Mouse (Mus musculus): ENCODE measurements around the gene Fam129c.

Gene Fam129c

DNA sequence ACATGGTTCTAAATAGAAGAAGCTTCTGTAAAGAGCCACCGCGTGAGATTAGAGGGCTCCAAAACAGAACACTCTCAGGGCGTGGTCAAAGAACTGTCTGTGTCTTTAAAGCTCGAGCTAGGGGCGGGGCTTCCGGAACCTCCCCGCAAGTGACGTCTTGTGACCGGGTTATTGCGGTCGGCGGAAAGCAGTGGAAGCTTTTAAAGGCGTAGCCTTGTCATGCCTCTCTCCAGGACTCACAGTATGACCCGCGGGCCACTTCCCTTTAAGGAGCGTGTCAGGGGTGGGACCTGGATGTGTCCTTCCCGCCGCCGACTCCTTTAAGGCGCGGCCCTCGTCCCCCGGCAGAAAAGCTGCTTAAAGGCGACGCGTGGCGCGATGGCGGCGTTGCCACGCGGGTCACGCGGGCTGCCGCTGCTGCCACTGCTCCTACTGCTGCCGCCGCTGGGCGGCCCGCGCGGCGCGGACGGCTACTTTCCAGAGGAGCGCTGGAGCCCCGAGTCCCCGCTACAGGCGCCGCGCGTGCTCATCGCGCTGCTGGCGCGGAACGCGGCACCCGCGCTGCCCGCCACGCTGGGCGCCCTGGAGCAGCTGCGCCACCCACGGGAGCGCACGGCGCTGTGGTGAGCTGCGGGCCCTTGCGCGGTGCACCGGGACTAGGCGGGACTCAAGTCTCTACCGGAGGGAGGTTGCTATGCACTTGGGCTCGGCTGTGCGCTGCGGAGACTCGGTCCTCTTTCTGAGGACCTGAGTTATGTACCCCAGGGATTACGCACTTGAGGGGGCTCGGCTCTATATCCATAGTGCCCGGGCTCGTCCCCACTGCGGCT, 13.6 kb downstream of the Fam129c start, which contains the start of gene Colgalt1:
TSS of gene Colgalt1 (plus strand) at position 177 of the 830 bp plus-strand sequence.
- DNase-seq = peak; percentile 96

DNA sequence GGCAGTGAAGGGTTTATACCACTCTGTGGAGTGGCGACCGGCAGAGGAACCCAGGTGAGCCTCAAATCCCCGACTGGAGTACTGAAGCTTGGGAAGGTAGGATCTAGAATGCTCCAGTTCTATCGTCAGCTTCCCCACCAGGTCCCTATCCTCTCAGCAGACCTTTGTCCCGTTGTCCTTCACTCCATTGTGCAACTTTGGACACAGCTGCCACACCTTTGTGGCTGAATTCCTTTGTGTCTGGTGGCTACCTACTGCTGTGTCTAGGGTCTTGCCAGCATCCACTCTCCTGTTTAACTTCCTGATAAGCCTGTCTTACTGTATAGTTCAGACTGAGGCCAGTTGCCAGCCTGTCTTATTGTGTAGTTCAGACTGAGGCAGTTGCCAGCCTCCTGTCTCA, 14.7 kb downstream of the Fam129c start:
- DNase-seq = no peak

DNA sequence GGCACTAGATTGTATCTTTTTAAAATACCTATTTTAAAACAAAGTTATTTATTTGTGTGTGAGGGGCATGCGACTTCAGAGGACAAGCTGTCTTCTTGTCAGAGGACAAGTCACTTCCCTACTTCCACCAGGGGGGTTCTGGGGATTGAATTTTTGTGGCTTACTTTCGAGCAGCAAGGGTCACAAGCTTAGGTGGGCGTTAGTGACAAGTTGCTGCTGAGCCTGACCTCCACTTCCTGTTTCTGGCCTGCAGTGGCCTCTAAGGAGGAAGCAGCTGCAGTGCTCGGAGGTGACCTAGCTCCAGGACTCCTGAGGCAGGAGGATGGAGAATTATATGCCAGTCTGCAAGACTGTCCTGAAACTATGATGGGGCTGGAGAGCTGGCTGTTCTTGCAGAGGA, 16.0 kb downstream of the Fam129c start:
- no peak for DNase-seq

DNA sequence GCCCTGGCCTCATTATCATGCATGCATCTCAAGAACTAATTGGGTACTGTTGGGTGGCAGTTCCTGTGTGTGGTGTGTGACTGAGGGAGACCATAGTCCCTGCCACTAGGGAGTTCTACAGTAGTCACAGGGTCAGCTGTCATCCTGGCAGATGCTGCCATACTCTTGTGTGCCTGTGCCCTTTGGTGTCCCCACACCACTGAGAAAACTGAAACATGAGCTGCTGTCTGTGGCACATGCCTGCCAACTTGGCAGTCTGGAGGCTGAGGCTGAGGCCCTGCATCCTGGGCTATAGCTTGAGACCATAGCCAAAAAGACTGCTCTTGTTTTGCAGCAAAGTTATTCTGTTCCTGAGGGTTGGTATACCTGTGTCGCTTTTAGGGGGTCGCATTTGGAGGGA, 22.3 kb downstream of the Fam129c start:
- no peak for DNase-seq

DNA sequence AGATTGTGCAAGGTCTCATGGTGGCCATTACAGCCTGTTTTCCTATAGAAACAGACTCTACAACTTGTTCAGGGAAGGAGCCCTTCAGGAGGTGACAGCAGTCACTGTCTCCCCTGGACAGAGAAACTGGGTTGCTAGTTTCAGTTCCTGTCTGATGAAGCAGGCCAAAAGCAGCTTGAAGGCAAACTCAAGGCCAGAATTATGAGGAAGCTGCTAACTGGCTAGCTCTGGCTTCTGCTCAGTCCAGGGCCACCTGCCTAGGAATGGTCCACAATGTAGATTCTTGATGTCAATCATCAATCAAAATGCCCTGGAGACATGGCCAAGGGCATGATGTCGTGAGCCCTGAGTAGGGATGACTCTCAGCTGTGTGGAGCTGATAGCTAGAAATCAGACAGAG, 27.6 kb downstream of the Fam129c start:
- no peak for DNase-seq

DNA sequence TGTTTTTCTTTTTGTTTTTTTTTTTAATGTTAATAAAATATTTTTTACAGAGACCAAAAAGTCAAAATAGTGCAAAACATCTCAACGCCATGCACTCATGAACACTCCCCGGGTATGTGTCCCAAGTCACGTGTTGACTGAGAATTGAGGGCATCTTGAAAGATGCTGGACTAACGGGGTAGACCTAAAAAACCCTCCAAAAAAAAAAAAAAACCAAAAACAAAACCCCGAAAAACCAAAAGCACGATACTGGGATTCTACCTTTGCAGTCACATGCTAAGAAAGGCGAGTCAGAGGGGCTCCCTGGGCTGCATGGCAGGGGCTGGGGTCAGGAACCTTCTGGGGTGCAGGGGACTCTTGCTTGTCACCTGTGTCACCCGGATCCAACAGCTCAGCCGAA, 29.3 kb downstream of the Fam129c start:
- DNase-seq = no peak

DNA sequence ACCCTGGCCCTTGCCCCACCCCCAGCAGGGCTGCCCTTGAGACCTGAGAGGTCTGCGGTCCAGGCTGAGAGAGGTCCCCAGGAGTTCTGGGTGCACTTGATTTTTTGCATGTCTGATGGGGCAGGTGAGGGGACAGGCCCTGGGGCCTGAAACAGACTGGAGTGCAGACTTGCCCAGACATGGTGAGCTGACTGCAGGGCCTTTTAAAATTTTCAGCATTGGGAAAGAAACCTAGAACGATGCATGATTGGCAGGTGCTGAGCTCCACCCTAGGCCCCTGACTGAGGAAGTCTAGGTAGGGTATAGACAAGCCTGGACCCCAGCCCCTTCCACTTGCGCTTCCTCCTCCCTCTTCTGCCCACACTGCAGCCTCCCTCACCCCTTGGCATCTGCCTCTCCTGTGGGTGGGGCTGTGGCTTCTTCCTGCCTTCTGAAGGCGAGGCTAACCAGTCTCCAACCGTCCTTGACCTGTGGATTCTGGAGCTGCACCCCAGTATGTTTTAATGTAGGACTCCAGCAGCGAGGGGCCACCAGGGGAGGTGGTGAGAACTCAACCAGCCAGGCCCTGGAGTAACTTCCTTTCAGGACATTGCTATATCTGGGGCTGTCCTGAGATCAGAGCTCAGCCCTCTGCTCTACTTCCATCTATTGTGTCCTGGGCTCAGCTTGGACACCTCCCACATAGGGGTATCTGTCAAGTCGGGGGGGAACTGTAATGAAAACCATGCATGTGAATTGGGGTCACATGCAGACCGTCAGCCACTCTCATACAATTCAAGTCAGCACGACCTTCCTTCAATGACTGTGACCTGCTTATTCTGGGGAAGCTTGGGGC, 30.0 kb downstream of the Fam129c start:
- no peak for DNase-seq

DNA sequence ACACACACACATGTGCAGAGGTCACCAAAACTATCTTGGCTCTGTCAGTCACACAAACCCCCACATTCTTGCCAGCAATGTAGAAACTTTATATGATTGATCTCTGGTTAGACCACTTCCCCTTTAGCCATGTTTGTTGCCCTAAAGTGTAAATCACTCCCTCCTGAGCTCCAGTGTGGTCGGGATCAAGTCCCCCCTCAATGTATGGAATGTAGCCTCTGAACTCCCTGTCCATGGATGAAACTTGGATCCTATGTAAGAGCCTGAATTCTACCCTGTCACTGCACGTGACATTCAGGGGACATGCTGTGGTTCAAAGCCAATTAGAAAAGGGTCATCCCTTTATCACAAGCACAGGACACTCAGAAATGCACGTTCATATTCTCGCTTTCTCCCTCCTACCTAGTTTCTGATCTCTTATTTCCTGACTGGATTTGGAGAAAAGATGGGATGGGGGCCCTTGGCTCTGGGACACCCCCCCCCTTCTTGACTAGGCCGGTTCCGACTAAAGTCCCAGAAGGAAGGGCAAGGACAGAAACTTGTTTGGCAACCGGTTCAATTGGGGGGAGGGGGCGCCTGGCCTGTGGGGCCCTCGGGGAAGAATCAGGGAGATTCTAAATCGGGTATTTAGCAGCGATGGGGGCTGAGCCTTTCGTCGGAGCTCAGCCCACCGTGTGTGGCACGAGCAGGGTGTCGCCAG, 31.1 kb downstream of the Fam129c start:
- DNase-seq = no peak

DNA sequence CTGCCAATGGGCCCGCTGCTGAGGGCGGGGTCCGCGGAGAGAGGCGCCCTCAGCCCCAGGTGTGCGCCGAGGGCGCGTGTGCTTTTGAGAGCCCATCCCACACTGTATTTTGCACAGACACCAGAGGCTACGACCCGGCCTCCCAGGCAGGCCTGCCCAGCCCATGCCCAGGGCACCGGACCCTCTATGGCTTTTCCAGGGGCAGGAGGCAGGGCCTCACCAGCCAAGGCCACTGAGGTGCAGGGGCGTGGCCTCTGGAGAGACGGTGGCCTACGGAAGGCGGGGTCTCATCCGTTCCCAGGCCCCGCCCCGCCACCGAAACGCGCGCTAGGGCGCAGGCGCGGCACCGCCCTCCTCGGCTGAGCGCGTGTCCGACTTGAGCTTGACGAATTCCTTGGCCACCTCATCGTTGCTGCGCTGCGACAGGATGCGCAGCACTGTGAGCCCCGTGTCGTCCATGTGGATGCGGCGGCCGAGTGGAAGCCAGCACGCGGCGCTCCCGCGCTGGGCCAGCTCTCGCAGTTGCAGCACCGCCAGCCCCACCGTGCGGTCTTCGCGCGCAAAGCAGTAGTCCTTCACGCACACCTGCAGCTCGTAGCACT, 31.7 kb downstream of the Fam129c start:
- DNase-seq = peak; percentile 88

DNA sequence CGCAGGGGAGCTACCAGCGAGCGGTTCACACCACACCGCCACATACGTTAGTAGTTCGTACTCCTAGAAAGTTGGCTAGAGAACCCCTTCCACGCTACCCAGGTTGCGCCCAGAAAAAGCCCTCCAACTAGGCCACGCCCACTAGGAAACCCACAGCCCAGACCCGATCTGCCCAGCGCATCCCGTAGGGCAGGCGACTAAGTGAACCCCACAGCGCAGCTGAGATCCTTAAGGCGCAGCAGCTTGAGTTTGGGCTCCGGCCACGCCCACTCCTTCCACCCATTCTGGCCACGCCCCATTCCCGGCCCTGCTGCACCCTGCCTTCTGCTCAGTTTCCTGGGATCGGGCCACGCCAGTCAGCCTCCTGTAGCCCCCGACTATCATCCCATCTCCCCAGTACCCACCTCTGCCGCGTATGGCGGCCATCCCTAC, 32.3 kb downstream of the Fam129c start:
- DNase-seq = peak; percentile 53

DNA sequence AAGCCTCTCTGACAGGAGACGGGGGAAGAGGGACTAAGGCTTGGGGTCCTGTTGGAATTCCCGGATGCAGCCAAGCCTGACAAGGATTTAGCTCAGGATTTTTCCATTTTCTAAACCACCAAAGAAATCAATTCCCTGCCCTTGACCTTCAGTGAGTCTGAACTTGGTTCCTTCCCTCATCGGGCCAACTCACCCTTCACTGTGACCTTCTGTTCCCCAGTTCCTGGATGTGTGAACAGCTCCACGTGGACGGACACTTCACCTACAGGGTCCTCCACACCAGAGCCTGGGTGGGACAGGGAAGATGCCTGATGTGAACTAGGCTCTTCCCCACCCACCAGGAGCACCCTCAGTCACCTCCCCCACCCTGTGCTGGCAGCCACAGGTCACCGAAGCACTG, 33.3 kb downstream of the Fam129c start:
- no peak for DNase-seq

DNA sequence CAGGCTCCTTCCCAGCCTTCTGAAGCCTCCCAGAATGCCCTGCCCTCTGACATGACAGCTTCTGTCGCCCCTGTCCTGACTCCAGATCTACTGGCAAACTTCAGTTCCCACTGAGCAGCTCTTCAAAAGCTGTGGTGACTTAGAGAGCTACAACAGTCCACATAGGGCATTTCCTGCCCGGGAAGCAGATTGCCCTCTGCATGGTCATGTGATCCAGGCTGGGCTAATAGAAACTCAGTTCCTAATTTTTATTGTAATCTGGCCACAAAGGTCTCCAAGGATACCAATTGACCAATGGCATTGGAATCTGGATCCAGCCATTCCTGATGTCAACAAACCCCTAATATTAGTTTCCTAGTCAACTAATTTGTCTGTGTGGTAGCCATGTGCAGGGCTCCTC, 34.4 kb downstream of the Fam129c start:
- DNase-seq = no peak

DNA sequence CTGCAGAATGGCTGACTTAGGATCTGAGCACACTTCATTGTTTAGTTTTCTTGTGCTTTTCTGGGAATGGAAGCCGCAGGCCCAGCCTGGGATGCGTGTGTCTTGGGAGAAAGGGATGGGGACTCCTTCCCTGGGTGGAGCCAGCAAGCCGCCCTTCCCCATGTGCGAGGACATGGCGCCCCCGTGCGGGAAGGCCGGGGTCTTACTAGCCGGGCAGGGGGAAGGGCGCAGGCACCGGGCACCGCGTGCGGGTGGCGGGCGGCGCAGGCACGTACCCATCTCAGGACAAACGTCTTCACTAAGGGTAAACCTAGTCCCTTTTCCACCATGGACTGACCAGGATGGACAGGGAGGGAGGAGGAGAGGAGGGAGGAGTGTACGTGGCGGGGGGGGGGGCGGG, 35.7 kb downstream of the Fam129c start:
- no peak for DNase-seq

DNA sequence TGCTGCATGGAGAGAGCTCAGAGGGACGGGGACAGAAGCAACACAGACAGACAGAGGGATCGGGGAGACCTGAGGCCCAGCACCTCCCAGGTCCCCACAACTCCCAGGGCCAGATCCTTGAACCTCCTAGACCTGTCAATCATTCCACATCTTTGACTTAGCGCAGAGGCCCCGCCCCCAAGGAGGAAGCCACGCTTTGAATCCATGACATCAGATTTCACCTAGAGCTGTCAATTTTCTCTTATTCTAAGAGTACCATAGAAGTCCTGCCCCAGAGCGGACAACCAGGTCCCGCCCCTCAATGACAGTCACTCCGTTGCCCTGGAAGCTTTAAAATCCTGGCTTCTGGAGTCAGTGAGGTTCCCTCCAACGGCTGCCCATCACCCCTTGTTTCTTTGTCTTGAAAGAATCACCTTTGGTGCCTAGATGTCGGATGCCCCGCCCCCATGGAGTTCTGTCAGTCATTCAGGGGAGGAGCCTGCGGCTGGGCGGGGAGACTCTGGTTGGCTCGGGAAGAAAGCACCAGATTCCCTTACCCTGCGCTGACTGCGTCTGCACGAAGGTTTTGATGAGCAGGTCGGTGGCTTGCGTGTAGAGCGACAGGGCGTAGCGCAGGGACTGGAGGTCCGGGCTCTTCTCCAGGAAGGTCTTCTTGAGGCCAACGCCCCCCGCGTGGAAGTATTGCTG, 36.7 kb downstream of the Fam129c start:
- no peak for DNase-seq

DNA sequence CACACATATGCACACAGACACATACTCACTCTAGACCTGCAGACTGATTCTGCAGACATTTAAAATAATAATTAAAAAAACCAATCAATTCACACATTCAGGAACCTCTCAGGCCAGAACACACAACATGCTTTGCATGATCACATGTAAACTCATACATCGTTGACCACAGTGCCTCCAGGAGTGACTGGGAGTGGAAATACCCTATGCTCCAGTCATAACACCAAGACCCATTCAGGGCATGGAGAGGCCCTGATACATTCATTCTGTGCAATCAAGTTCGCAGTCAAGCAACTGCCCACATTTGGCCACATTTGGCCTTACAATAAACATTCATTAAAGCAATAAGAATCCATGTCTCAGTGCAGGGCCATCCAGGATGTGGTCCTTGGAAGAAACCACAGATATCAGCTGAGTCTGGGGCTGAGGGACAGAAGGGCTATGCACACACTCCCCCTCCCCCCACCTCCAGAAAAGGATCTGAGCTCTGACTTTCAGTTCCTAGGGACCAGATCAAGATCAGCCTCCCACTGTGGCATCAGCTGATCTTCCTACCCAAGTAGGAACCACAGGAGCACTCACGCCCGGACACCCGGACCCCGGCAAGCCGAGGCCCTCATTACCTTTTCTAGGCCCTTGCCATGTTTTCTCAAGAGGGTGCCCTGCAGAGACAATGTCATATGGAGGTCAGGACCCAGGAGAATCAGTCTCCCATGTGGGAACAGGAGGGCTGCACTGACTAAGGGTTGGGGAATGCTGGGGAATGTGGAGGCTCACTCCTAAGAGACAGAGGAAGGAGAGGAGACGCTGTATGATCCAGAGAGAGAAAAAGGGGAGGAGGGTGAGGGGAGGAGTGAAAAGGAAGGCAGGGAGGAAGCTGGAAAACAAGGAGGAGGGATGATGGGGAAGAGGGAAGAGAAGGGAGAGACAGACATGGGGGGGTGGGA, 40.0 kb downstream of the Fam129c start:
- no peak for DNase-seq

DNA sequence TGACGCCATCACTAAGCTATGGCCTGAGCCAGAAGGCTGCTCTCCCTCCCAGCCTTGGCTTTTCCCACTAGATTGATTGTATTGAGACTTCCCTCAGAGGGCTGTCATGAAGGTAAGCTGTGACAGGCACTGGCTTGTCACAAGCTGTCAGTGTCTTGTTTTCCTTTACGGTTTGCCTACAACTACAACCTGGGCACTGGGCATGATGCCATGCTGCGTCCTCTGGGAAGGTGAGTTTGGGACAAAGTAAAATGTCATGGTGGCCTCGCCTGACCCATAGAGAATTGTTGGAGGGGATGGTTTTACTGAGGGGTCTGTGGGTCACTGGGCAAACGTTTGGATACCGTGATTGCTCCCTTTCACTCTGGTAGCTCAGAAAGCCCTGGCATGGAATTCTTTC, 40.9 kb downstream of the Fam129c start:
- no peak for DNase-seq

DNA sequence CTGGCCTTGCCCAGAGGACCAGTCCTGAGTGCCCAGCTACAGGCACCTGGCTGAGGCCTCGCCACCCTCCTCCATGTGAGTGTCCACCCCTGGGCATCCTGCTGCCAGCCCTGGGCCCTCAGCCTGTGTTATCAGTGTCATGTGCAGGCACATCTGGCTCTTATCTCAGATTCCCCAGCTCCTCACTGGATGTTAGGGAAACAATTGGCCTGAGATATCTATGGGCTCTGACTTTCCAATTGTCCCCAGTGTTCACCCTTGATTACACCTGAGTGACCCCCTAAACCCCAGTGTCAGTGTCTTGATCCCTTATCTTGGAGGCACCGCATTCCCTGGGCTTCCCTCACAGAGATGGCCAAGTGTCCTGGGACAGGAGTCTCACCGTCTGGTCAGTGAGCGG, 41.9 kb downstream of the Fam129c start:
- no peak for DNase-seq

DNA sequence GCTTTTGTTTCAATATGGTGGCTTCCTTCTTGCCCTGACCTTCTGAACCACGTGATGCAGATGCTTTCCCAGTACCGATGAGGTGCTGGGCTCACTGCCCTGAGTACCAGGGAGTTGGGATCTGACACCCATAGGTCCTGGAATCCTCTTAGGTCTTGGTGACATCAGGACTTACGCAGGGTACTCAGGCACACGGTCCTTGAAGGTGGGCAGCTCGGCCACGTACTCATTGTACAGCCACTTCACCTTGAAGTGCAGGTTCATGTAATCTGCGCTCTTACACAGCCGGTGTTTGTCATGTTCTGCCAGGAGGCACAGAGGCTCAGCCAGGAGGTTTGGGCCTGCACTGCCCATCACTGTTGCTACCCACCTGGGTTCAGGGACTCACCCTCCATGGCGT, 48.1 kb downstream of the Fam129c start:
- DNase-seq = no peak

DNA sequence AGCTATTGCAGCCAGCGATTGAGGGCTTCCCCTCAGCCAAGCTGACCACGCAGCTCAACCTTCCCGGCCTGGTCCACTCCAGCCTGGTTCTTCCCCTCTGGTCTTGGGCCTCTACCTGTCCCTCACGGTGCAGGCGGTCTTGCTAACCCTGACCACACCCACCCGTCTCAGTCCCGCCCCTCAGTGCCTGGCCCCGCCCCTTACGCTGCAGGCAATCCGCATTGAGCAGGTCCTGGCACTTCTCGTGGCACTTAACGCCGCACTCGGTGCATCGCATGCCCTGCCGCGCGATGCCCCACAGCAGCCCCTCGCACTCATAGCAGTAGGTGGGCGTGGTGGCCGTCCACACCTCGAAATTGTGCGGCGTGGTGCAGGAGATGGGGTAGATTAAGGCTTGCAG, 57.2 kb downstream of the Fam129c start:
- DNase-seq = no peak

Measured in cerebellum, adult 11 months (tissue).